Mouse (Mus musculus) brain, embryonic 14.5 days (tissue): Measurements from ENCODE around the gene Ctps2. TPM values are rescaled to one million over a fixed set of nuclear protein-coding genes. Genes with fewer than 3 reads are reported as not detected.

Source experiments
- DNase-seq: peaks from one replicate; pipeline ENCODE4 v3.0.0-alpha.2; 2011; ENCODE audit warnings: low read depth
- CTCF ChIP-seq: fragments of 200-500 bp; IDR thresholded peaks from 2 replicates; pipeline ENCODE4 v1.5.1; 2012; ENCODE audit warnings: inconsistent platforms, mild to moderate bottlenecking, moderate library complexity, borderline replicate concordance; ENCODE audit not compliant: insufficient read depth, insufficient read length; ENCODE audit errors: extremely low read depth
- POLR2A ChIP-seq: fragments of 200-500 bp; IDR thresholded peaks from 2 replicates; pipeline ENCODE4 v1.6.1; 2012; ENCODE audit warnings: mild to moderate bottlenecking, inconsistent platforms, borderline replicate concordance; ENCODE audit not compliant: poor library complexity, insufficient read depth, insufficient read length, severe bottlenecking; ENCODE audit errors: extremely low read depth
- polyA plus RNA-seq: library from polyadenylated mRNA; depleted of rRNA; stranded (reverse); fragments of >200 nt; gene quantifications from 2 replicates; pipeline ENCODE4 v1.2.3, GENCODE M21; 2012; rRNA removed

Gene Ctps2
- polyA plus RNA-seq = 47.1 and 67.7 TPM in 2 replicates

DNA sequence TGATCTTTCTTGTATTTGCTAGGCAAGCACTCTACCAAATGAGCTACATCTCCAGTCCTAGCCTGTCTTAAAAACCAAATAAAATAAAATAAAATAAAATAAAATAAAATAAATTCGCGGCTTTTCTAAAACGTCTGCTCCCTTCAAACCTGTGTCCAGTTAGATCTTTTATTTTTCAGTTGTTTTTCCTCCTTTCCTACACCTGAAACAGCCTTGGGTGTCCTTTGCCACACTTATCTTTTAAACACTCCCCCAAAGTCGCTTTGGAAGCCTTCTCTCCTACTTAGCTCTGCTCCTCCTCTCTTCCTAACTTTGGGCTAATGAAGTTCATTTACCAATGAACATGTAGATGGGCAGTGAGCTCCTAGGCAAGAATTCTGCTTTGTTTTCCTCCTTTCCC is at the start of gene Ctps2:
TSS of gene Ctps2 (plus strand) at position 301 of the 400 bp plus-strand sequence.
- no peak for DNase-seq
- TF ChIP-seq CTCF (no peak), POLR2A (no peak)

GRCm38 (mm10) chrX:162868294-162868965 is 32.6 kb upstream of the Ctps2 start:
- no peak for TF ChIP-seq CTCF
- no peak for TF ChIP-seq POLR2A
- DNase-seq = no peak

GRCm38 (mm10) chrX:162871734-162872517 is 29.1 kb upstream of the Ctps2 start:
- DNase-seq = peak; percentile 35
- peak; percentile 82 for TF ChIP-seq CTCF
- TF ChIP-seq POLR2A = no peak

DNA sequence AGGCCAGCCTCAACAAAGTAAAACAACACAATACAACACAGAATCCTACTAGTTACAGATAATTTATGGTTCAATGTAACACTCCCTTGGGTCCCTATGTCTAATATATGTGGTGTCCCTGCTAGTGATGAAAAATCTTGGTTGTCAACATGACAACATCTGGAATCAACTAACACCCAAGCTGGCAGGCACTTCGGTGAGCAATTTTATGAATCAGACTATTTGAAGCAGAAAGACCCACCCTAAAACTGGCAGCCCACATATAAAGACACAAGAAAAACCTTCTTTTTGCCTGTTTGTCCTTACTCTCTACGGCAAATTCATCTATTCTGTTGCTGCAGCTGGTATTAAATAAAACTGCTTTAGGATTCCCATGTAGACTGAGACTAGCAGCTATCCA is 27.3 kb upstream of the Ctps2 start:
- TF ChIP-seq POLR2A = no peak
- TF ChIP-seq CTCF = no peak
- DNase-seq = no peak

- DNase-seq = no peak
- TF ChIP-seq POLR2A = no peak
- no peak for TF ChIP-seq CTCF
Measured at GRCm38 (mm10) chrX:162878236-162878635, 22.8 kb upstream of the Ctps2 start.

GRCm38 (mm10) chrX:162887931-162888511 is 13.0 kb upstream of the Ctps2 start, which contains the start of gene Syap1:
Gene Syap1 (minus strand): TSS chrX:162888447.
- TF ChIP-seq POLR2A = peak; percentile 37; the same call in 1 of the 2 replicates
- no peak for TF ChIP-seq CTCF
- DNase-seq = peak; percentile 91

DNA sequence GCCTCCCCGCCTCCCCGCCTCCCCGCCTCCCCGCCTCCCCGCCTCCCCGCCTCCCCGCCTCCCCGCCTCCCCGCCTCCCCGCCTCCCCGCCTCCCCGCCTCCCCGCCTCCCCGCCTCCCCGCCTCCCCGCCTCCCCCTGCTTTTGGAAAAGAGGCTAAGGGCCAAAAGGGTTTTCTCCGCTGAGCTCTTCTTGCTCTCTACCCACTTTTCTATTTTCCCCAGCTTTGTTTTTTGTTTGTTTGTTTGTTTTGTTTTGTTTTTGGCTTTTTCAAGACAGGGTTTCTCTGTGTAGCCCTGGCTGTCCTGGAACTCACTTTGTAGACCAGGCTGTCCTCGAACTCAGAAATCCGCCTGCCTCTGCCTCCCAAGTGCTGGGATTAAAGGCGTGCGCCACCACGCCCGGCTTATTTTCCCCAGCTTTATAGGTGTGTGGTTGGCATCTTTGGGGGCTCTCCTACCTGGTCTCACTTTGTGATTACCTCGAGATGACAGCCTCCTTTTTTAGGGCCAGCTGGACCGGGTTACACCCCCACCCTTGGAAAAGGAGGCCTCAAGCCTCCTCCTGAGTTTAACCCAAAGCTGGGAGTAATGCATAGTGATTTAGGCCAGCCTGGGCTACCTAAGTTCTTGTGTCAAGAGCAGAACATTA is 12.3 kb upstream of the Ctps2 start:
- peak; percentile 18 for DNase-seq

DNA sequence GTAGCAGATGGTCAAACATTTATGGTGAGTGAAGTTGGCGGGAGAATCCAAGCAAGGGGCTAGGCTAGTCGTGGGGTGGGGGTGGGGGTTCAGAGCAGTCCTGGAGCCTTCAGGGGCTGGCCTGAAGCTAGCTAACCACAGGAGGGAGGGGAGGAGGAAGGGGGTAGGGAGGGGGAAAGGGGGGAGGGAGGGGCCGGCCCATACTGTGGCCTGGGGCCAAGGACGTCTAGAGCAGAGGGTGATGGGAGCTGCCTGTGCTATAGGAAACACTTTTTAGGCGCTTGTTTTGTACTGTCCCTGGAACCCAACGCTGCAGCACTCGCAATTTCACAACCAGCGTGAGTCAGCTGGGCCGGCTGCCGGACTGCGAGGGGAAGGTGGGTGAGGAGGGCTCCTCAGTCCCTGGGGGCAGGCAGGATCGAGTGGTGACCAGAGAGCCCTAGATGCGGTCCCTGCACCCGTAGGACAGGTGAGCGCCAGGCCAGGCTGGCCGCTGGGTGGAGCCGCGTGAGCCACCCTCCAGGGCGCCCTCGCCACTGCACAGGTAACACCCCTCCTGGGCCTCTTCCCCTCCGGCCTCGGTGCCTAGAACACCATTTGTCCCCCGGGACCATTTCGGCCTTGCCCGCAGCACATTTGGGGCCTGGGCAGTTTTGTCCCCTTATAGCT is 467 bp downstream of the Ctps2 start:
- peak; percentile 76 for DNase-seq
- TF ChIP-seq CTCF (no peak), POLR2A (peak; percentile 13; the same call in 1 of the 2 replicates)

- no peak for TF ChIP-seq CTCF
- no peak for TF ChIP-seq POLR2A
- peak; percentile 53 for DNase-seq
Measured at GRCm38 (mm10) chrX:162902040-162902734, 1.1 kb downstream of the Ctps2 start.

DNA sequence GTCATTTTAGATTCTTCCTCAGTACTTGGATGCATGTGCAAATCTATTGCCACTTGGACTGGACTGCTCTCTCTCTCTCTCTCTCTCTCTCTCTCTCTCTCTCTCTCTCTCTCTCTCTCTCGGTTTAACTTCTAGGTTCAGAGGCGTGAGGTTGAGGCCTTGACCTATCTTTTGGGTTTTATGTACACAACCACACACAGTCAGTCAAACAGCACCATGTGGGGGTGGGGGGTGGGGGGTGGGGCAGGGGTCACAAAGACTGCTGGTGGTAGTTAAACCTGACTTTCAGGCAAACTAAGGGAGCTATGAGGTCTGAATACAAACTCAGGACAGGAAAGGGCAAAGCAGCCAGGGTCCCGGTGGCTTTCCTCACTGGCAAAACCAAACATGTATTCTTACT is 6.5 kb downstream of the Ctps2 start:
- no peak for DNase-seq
- TF ChIP-seq CTCF = no peak
- no peak for TF ChIP-seq POLR2A
